Mouse (Mus musculus) monocyte, adult 5-6 weeks (primary cell): ENCODE results near the gene Kcnc4. TPM values are rescaled to one million over a fixed set of nuclear protein-coding genes. Genes with fewer than 3 reads are reported as not detected.

ENCODE experiments used
- ATAC-seq: fragments of 153-309, 156-312 bp; replicated peaks from 2 replicates; pipeline ENCODE4 v1.8.0; 2017; ENCODE audit warnings: mild to moderate bottlenecking; ENCODE audit not compliant: low TSS enrichment, insufficient number of reproducible peaks, severe bottlenecking, poor library complexity, low FRiP score
- total RNA-seq: library from RNA; stranded (forward); fragments of 200-1000, 200-491, 200-594 nt; gene quantifications from 3 replicates; pipeline ENCODE4 v1.2.3, GENCODE M21; 2017

Gene Kcnc4
- total RNA-seq, 1 experiment from 2014 or later, result not detected

DNA sequence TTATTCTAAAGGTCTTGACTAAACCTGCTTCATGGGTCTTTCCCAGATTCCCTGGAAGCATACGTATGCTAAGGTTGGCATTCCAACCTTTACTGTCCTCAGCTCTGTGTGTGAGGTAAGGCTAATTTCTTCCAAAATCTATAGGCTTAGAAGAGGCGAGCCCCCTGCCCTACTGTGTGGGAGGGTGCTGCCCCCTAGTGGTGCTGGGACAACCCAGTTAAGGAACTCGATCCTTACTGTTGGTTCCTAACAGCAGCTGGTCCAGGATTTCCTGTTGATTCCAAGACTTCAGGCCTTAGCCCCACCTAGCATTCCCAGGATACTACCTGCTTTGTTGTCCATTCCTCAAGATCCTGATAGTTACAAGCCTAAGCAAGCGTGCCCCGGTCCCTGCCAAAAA, 2.8 kb upstream of the Kcnc4 start:
- no peak for ATAC-seq

DNA sequence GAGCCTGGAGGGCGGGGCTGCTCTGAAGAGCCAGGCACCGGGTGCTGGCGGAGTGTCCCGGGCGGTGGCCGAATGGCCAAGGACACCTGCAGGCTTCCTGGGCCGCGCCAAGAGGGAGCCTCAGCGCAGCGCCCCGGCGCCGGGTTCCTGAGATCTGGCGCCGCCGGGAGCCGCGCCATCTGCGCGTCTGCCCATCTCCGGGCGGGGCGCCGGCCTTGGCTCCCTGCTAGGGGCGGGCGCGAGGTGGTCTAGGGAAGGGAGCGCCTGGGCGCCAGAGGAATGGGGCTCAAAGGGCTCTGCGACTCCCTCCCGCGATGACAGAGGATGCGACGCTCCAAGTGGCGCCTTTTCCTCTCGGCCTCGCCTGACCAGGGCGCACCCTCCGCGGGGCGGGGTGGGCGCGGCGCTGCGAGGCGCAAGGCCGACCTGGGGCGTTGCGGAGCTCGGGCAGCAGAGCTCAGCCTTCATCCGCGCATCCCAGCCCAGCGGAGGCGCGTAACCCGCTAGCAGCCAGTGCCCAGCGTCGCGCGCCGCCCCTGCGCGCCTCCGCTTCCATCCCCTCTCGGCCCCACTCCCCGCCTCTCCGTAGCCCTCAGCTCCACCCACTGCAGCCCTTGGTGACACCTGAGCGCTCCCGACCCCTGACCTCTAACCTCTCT, 550 bp upstream of the Kcnc4 start:
- ATAC-seq, result no peak

DNA sequence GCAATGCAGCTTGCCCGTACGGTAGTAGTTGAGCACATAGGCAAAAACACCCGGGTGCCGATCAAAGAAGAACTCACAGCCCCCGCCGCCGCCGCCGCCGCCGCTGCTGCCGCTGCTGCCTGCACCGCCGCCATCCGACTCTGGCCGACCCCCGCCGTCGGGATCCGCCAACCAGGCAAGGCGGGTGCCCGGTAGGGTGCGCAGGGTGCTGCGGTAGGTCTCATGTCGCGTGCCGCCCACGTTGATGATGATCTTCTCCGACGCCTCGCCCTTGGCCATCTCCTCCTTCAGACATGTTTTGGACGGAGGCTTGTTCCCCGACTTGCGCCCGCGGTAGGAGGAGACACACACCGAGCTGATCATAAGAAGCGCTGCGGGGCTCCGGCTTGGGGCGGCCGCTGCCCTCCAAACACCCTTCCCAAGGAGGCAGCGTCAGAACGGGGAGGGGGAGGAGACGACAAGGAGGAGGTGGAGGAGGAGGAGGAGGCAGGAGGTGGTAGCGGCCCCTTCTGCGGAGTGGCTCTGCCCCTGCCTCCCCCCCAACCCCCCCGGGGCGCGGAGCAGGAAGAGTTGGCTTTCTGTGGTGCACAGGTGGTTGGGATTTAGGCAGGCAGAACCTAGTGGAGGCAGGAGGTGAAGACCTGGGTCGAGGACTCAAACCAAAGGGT, 690 bp downstream of the Kcnc4 start:
- ATAC-seq, result no peak

DNA sequence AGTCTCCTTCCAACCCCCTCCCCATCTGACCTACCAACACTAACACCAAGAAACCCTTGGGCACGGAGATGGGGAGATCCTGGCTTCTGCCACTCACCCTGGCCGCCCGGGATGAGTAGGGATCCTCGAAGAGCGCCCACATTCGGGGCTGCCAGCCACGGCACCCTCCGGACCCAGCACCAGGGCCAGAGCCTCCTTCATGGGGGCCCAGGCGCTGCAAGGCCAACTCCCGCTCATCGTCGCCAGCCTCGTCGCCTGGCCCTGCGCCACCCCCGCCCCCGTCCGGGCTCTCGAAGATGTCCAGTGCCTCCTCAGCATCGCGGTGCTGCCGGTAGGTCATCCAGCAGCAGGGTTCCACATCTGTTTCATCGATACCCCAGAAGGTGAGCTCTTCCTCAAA, 1.2 kb downstream of the Kcnc4 start:
- ATAC-seq, result no peak

DNA sequence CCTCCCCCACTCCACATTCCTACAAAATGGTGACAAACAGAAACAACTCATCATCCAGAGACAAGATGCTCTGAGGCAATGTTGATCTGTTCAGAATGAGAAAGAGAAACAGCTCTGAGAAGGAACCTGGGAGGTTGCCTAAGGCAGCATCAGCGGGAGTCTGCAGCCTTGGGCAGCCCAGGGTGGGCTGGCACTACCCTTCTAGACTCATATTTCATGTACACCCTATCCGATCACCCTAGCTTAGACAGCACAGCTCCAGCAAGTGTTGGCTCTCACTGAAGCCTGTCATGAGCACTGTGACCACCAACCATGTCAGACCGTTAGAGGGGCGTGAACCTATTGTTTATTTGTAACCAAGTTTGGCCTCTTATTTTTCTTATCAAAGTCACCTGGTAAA, 5.1 kb downstream of the Kcnc4 start:
- ATAC-seq, result no peak

DNA sequence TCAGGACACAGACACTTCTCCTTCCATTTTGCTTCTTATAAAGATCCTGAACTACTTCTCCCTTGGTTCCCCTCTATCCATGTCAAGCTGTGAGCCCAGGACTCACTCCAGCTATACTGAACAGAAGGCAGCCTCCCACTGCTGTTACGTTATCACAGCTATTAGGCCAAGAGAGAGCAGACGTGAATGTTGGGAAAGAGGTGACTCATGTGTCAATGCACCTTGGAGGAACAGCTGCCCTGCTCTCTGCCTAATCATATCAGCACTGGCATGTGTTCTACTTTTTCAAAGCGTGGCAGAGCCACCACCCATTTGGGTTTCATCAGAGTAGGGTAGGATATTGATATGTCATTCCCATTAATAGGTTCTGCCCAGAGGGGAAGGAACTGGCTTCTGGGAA, 12.5 kb downstream of the Kcnc4 start:
- ATAC-seq, result no peak

DNA sequence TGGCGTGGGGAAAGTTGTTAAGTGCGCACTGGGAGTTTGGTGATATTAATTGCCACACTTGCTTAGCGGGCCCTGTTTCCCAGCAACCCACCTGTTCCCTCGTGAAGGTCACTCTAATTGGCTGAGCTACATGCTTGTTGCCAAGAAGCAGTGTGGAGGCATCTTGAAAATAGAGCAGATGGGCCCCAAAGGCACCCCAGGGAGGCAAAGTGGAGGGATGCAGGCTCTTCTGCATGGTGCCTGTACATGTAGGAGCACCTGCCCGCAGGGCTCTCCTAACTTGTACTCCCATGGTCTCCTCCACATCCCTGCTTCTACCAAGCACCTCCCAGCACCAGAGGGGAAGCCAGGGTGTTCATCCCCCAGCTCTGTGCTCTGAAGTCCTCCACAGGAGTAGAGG, 15.5 kb downstream of the Kcnc4 start:
- no peak for ATAC-seq

DNA sequence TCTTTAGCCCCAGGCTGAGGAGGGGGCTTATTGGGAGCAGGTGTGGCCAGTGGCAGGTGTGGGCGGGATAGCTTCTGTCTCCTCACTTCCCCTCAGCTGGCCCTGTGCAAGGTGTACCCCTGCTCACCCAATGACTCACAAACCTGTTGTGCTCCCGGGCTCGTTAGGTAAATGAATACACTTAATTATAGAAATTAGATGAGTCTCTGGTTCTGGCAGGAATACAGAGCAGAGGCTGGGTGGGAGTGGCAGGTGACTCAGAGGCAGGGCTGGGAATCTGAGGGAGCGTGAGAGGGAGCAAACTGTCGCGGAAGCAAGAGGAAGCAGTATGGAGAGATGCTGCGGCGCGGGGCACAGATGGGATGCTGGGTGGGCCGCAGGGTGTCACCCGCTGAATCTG, 17.2 kb downstream of the Kcnc4 start:
- ATAC-seq, result no peak

DNA sequence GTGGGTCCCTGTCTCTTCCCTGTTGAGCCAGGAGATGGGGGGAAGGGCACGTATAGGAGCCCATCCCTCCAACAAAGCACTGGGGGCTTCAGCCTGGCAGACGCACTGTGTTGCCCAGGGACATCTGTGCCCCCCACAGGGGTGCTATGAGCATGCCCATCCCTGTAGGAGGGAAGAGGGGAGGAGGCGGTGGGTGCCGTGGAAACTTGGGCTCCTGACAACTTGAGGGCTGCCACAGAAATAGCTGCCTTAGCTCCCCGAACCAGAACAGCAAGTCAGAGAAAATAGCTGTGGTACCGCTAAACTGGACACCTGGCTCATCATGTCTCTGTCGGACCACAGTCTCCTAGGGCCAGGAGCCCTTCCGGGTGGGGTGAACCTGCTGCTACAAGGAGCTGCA, 18.0 kb downstream of the Kcnc4 start:
- ATAC-seq, result no peak

DNA sequence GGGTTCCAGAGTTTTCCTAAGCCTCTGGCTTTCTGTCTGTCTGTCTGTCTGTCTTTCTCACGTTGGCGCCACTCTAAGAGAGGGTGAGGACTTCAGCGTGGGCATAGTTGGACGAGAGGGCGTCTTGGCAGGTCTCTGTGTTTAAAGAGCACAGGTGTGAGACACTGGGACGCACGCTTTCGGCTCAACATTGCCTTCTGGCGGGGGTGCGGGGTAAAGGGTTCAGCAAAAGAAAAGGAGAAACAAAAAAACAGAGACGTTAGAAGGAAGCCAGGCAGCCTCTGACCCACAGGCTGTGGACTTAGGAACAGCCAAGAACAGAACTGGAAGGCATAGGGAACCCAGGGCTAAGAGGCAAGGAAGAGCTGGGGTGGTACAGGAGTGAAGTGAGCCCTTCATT, 20.1 kb downstream of the Kcnc4 start:
- no peak for ATAC-seq

DNA sequence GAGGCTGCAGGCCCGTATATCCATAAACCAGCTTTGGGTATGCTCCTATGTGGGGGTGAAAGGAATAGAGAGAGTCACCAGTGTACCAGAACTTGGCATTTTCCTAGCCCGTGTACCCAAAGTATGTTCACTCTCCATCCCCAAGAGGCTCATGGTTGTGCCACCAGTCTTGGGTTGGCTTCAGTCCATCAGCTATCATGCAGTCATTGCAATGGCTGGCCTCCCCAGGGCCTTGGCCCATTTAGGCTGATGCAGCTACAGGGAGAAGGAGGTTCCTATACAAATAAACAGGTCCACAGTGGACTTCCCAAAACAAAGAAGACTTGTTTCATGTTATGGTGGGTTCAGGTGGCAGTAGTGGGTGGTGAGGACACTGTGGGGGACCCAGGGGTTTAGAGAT, 21.7 kb downstream of the Kcnc4 start:
- ATAC-seq, result no peak

DNA sequence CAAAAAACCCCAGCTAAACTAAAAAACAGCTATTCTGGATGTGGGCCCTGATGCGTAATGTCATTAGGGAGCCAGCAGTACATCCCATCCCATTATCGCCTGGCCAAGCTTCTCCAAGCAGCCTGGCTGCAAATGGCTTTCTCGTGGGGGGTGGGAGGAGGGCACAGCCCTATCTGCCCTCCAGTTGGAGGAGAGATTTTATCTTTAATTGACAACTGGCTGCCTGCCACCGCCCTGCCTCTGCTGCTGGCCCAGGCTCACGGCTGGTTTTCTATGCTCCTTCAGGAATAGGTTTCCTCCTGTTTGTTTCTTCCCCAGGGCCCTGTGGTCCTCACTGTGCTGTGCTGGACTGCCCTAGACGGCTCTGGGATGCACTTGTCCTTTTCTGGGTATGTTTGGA, 22.9 kb downstream of the Kcnc4 start:
- no peak for ATAC-seq

DNA sequence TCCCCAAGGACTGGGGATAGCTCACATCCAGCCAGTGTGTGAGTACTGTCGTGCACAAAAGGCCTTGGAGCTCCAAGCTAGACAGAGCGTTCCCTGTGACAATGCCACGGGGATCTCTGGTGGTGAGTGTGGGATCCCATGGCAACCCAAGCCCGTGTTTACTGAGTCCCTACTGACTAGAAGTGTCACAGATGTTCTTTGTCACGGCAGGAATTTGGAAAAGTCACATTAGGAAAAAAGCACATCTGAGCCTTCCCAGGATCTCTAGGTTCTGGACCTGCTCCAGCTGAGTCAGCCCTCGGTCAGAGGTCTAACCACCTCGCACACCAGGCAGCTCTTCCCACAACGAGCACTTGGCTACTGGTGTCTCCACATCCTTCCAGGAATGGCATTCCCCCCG, 25.7 kb downstream of the Kcnc4 start:
- no peak for ATAC-seq

DNA sequence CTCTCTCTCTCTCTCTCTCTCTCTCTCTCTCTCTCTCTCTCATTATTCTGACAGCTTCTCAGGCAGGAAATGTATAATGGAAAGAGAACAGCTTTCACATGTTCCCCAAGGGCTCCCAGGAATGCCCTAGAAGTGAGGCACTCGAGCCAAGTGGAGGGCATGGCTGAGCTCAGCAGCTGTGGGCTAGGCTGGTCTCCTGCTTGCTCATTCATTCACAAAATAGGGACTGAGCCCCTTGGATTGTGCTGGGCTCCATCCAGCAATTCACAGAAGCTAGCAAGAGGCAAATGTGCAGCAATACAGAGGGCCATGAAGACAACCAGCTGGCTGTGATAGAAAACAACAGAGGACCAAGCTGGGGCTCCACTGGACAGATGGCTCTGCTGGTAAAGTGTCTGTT, 28.1 kb downstream of the Kcnc4 start:
- ATAC-seq, result no peak

DNA sequence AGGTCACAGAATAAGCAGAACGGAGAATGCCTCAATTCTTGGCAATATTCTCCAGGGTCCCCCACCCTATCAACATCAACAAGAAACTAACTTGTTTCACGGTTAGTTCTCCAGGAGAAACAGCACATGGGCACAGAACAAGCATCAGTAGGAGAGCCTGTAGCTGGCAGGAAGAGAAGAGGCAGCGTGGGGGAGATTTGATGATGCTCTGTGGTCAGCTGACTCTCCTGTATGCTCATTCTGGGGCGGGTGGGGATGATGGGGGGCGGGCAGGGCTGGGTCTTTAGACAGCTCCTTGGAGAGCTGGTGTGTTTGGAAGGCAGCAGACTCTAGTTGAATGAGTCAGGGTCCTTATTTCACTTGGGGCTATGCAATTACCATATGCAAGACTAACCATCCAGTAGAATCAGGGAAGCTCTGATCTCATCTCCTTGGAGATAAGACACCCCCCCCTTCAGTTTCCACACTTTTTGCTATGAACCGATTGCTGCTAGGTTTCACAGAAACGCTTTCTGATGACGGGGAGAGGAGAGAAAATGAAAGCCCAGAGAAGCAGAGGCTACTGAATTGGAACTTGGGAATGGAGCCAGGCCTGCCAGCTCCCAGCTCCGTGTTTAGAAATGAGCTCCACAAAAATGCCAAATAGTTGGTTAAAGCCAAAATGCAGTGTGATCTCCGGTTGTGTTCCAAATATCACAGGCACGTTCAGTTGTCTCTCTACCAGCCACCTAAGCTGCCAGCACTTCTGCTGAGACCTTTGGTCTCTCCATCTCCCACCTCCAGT, 34.9 kb downstream of the Kcnc4 start:
- ATAC-seq, result no peak

DNA sequence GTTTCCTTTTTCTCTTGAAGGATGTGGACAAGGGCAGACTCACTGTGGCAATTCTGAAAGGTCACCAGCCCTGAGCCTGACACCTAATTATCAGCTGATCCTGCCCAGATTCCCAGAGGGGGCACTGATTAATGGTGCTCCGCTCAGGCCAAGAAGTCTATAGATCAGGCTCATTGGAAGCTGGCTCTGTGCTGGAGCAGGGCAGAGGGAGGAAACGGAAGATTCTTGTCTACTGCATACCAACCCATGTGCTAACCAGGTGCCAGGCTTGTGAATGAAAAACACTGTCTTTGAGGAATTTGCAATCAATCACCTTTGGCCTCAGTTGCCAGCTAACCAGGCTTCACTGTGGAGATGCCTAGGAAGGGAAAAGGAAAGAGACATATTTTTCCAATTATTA, 39.2 kb downstream of the Kcnc4 start:
- no peak for ATAC-seq

DNA sequence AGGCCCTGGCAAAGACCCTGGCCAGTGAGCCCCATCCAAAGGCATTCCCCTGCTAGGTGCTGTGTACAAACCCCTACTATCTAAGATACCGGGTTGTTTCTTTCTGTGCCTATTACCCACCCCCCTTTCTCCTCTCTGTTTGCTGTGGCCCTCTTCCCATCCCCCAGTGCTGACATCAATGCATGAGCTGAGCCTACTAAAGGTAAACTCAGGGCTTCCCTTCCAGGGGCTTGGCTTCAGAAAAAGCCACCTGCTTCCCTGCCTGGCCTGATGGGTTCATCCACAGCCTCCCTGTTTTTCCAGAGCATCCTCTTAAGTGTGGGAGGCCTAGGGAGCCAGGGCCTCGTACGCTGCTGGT, 42.1 kb downstream of the Kcnc4 start:
- ATAC-seq, result no peak

DNA sequence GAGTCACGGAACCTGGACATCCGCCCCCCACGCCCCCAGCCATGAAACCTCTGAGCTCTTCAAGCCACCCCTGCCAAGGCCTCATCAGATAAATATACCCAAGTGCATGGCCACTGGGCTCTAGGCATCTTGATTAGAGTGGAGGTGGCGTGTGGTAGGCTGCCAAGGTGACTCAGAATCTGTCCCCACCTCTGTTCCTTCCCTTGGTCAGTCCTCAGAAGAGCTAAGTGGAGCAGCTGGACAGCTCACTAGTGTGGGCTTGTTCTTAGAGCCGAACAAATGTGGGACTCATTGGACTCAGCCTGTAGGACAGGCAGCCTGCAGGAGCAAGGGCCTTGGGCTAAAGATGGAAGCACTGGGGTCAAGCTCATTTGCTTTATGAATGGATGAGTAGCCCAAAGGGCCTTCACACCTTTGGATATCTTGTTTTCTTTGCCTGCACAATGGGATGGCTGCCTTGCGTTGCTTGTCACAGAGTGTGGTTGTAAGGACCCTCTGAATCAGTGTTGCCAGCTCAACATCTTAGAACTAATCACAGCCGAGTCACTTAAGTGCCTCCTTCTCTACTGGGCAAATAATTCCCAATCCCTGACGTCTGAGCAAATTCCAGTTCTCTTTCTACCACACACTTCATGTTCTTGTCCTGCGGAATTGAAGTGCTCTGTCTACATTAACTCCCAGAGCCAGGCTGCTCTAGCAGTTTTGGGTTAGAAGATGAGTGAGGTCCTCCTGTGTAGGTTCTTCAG, 42.6 kb downstream of the Kcnc4 start:
- no peak for ATAC-seq

DNA sequence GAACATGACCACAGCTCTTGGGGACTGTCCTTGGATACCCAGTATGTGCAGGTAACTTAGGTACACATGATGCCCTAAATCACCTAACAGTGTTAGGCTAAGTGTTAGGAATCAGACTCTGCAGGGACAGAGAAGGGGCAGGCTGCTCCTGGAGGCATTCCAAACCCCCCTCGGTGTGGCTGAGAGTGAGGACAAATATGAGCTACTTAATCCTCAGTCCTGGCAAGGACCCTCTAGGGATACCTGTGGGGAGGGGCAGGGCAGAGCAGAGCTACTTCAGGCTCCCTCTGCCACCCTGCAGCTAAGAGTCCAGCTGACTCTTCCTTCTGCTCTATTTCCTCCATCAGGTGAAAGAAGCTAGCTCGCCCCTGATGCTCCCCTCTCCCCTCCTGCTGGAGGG, 46.3 kb downstream of the Kcnc4 start:
- ATAC-seq, result no peak

DNA sequence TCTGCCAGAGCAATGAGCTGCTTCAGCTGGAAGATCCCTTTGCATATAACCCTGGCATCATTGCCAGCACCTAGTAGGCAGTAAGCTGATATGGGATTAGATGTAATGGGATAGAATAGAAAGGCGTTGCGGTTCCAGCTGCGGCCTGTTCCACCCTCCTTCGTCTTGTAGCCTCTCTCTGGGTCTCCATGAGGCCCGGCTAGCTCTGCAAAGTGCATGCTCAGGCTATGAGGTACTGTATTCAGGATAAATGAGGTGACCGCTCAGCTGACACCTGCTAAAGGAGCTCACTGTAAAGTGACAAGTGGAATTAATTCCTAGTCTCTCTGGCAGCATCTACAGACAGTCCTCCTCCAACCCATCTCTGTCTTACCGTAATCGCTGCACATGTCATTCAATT, 46.8 kb downstream of the Kcnc4 start:
- ATAC-seq, result no peak
